Mouse (Mus musculus): Measurements from ENCODE around the gene Eef2k. TPM values are rescaled to one million over a fixed set of nuclear protein-coding genes. Genes with fewer than 3 reads are reported as not detected.
A peak's percentile ranks its signal among the peaks of the same experiment; 100 is the strongest.

Gene Eef2k
- polyA plus RNA-seq, 2 experiments = 13.4 to 30.2 TPM

DNA sequence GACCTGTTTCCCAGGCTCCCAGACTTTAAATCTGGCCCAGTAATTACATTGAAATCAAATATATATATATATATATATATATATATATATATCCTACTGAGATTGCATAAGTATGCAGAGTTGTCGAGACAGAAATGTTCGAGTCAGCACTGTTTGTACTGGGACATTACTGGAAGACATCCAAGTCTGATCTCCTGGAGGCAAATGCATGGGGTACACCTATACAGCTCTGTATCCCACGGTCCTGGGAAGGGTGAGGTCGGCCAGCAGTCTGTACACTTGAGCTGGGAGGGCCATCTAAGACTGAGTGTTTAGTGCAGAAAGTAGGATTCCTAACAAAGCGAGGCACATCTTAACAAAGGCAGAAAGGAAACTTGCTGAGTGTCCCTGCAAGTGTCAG, 27.3 kb downstream of the Eef2k start:
- TF ChIP-seq CTCF (IDR thresholded peaks at IDR 0.05; ENCODE audit: low read depth) = no peak
- TF ChIP-seq EP300 (IDR thresholded peaks at IDR 0.05; ENCODE audit: low read depth) = no peak
- peaks cover 58 to 69% of the 10 kb centered on the region in 2 experiments for H3K4me1 ChIP-seq (replicated peaks; ENCODE audit: control insufficient read depth in 2 of 2, insufficient read depth in 2 of 2, low read length in 1 of 2)
- no peak overlapping the region for H3K4me3 ChIP-seq (ENCODE audit: insufficient read depth in 1 of 2, low read depth in 2 of 2, low read length in 2 of 2)
- peak overlapping the region; percentile 19 for H3K27ac ChIP-seq
- ATAC-seq (ENCODE audit: insufficient read depth) (no peak), DNase-seq (ENCODE audit: low read depth in 3 of 3, low spot score in 3 of 3) (no peak)
- H3K36me3 ChIP-seq (replicated peaks; ENCODE audit: control insufficient read depth, insufficient read depth, low read depth) = peaks cover 30% of the 10 kb centered on the region
- H3K27me3 ChIP-seq (ENCODE audit: control insufficient read depth, insufficient read depth, low read length) = no peaks in the 10 kb centered on the region
- 60% methylated on average over 5 of the region's 5 CpGs for WGBS (ENCODE audit: insufficient replicate concordance)
- H3K9me3 ChIP-seq (ENCODE audit: control insufficient read depth, low read length) = no peaks in the 10 kb centered on the region
- no peak overlapping the region for H3K4me2 ChIP-seq (ENCODE audit: low read depth)
- no peak overlapping the region; the same call in 1 of the 2 replicates for H3K9ac ChIP-seq (replicated peaks)

DNA sequence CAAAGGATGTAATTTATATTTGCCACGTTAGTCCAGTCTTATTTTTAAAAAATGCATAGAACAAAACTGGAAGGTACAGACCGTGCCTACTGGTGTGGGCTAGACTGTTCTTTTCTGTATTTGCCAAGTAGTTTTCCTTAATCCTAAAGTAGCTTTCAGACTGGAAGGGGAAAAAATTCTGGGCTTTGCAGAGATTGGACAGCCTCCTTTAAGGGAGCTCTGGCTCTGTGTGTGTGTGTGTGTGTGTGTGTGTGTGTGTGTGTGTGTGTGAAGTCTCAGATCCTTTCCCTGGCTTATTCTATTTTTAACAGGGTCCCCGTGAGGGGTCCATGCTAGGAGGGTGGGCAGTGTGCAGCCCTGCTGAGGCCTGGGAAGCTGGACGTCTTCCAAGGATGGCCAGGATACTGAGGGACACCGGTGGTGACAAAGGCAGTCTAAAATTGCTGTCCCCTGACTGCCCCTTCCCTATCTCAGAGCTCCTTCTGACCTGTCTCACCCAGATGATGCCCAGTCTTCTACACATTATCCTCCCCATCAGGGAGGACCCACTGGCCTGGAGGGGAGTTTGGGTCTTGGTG, 27.9 kb downstream of the Eef2k start:
- 0 out of 2 replicates have a peak overlapping the region, but pooled peaks have one; percentile 4 for H3K9ac ChIP-seq (replicated peaks)
- no peak for TF ChIP-seq CTCF (IDR thresholded peaks at IDR 0.05; ENCODE audit: low read depth)
- TF ChIP-seq EP300 (IDR thresholded peaks at IDR 0.05; ENCODE audit: low read depth) = no peak
- no peak for DNase-seq (ENCODE audit: low read depth in 3 of 3, low spot score in 3 of 3)
- peaks cover 55 to 67% of the 10 kb centered on the region in 2 experiments for H3K4me1 ChIP-seq (replicated peaks; ENCODE audit: control insufficient read depth in 2 of 2, insufficient read depth in 2 of 2, low read length in 1 of 2)
- WGBS (ENCODE audit: insufficient replicate concordance) = 72% methylated on average over 5 of the region's 5 CpGs
- no peaks in the 10 kb centered on the region for H3K27me3 ChIP-seq (ENCODE audit: control insufficient read depth, insufficient read depth, low read length)
- ATAC-seq (ENCODE audit: insufficient read depth) = no peak
- H3K36me3 ChIP-seq (replicated peaks; ENCODE audit: control insufficient read depth, insufficient read depth, low read depth) = peaks cover 30% of the 10 kb centered on the region
- H3K27ac ChIP-seq = 0 out of 2 replicates have a peak overlapping the region, but pooled peaks have one; percentile 17
- H3K4me2 ChIP-seq (ENCODE audit: low read depth) = no peak overlapping the region
- H3K9me3 ChIP-seq (ENCODE audit: control insufficient read depth, low read length) = no peaks in the 10 kb centered on the region
- no peak overlapping the region for H3K4me3 ChIP-seq (ENCODE audit: insufficient read depth in 1 of 2, low read depth in 2 of 2, low read length in 2 of 2)

GRCm38 (mm10) chr7:120873083-120873482, 30.5 kb downstream of the Eef2k start:
- Histone ChIP-seq H3K27ac (peak overlapping the region; percentile 25), H3K27me3 (ENCODE audit: control insufficient read depth, insufficient read depth, low read length) (no peaks in the 10 kb centered on the region), H3K4me3 (ENCODE audit: insufficient read depth in 1 of 2, low read depth in 2 of 2, low read length in 2 of 2) (no peak overlapping the region), H3K4me2 (ENCODE audit: low read depth) (no peak overlapping the region), H3K36me3 (replicated peaks; ENCODE audit: control insufficient read depth, insufficient read depth, low read depth) (peaks cover 28% of the 10 kb centered on the region), H3K4me1 (replicated peaks; ENCODE audit: control insufficient read depth in 2 of 2, insufficient read depth in 2 of 2, low read length in 1 of 2) (peaks cover 49 to 62% of the 10 kb centered on the region in 2 experiments), H3K9ac (replicated peaks) (no peak overlapping the region), H3K9me3 (ENCODE audit: control insufficient read depth, low read length) (no peaks in the 10 kb centered on the region)
- 85% methylated on average over 12 of the region's 12 CpGs for WGBS (ENCODE audit: insufficient replicate concordance)
- TF ChIP-seq EP300 (IDR thresholded peaks at IDR 0.05; ENCODE audit: low read depth) = no peak
- TF ChIP-seq CTCF (IDR thresholded peaks at IDR 0.05; ENCODE audit: low read depth) = no peak
- DNase-seq (ENCODE audit: low read depth in 3 of 3, low spot score in 3 of 3) (no peak), ATAC-seq (ENCODE audit: insufficient read depth) (no peak)

DNA sequence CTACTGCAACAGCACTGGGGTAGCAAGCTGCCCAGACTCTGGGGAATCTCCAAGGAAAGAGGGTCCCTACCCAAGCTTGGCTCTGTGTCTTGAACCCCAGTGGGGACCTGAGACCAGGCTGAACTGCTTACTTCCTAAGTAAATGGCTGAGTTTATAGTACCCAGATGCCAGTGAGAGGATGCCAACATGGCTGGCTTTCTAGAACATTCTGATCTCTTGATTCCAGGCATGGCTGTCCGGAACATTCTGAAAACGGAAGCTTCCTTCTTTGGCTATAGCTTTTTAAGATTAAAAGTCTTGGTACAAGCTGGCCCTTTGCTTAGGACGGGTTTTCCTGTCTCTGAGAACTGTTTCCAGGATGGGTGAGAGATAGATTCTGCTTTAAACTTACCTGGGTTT, 31.4 kb downstream of the Eef2k start:
- Histone ChIP-seq H3K4me2 (ENCODE audit: low read depth) (peak overlapping the region; percentile 74), H3K27ac (peak overlapping the region; percentile 98), H3K4me1 (replicated peaks; ENCODE audit: control insufficient read depth in 2 of 2, insufficient read depth in 2 of 2, low read length in 1 of 2) (peaks cover 43 to 58% of the 10 kb centered on the region in 2 experiments), H3K27me3 (ENCODE audit: control insufficient read depth, insufficient read depth, low read length) (no peaks in the 10 kb centered on the region), H3K36me3 (replicated peaks; ENCODE audit: control insufficient read depth, insufficient read depth, low read depth) (peaks cover 37% of the 10 kb centered on the region), H3K9ac (replicated peaks) (peak overlapping the region; percentile 80), H3K4me3 (ENCODE audit: insufficient read depth in 1 of 2, low read depth in 2 of 2, low read length in 2 of 2) (peak overlapping the region in 1 of 2 experiments; percentile 49; a peak in 2 of 4 replicates), H3K9me3 (ENCODE audit: control insufficient read depth, low read length) (no peaks in the 10 kb centered on the region)
- WGBS (ENCODE audit: insufficient replicate concordance) = 87% methylated on average over 3 of the region's 3 CpGs
- DNase-seq (ENCODE audit: low read depth in 3 of 3, low spot score in 3 of 3) = no peak
- TF ChIP-seq EP300 (IDR thresholded peaks at IDR 0.05; ENCODE audit: low read depth) = no peak
- TF ChIP-seq CTCF (IDR thresholded peaks at IDR 0.05; ENCODE audit: low read depth) = no peak
- ATAC-seq (ENCODE audit: insufficient read depth) = no peak

- peak; percentile 97 for TF ChIP-seq EP300 (IDR thresholded peaks at IDR 0.05; ENCODE audit: low read depth)
- TF ChIP-seq CTCF (IDR thresholded peaks at IDR 0.05; ENCODE audit: low read depth) = no peak
- Histone ChIP-seq H3K27me3 (ENCODE audit: control insufficient read depth, insufficient read depth, low read length) (no peaks in the 10 kb centered on the region), H3K4me3 (ENCODE audit: insufficient read depth in 1 of 2, low read depth in 2 of 2, low read length in 2 of 2) (peak overlapping the region; percentile 49 to 56), H3K4me1 (replicated peaks; ENCODE audit: control insufficient read depth in 2 of 2, insufficient read depth in 2 of 2, low read length in 1 of 2) (peaks cover 48 to 61% of the 10 kb centered on the region in 2 experiments), H3K36me3 (replicated peaks; ENCODE audit: control insufficient read depth, insufficient read depth, low read depth) (peaks cover 42% of the 10 kb centered on the region), H3K9ac (replicated peaks) (peak overlapping the region; percentile 80), H3K9me3 (ENCODE audit: control insufficient read depth, low read length) (no peaks in the 10 kb centered on the region), H3K27ac (peak overlapping the region; percentile 98), H3K4me2 (ENCODE audit: low read depth) (peak overlapping the region; percentile 74)
- ATAC-seq (ENCODE audit: insufficient read depth) = peak; percentile 92
- WGBS (ENCODE audit: insufficient replicate concordance) = 18% methylated on average over 7 of the region's 7 CpGs
- peak; percentile 87 to 91 (median 90) for DNase-seq (ENCODE audit: low read depth in 3 of 3, low spot score in 3 of 3)
Measured at GRCm38 (mm10) chr7:120874764-120875539, 32.3 kb downstream of the Eef2k start.
